Mouse (Mus musculus) 3134 (cell line): ENCODE measurements around the gene Radil.

Experiments
- DNase-seq: peaks from one replicate; pipeline ENCODE4 v3.0.0-alpha.2; 2011; ENCODE audit warnings: low spot score; ENCODE audit not compliant: insufficient read length; ENCODE audit errors: extremely low read depth

The Radil gene

DNA sequence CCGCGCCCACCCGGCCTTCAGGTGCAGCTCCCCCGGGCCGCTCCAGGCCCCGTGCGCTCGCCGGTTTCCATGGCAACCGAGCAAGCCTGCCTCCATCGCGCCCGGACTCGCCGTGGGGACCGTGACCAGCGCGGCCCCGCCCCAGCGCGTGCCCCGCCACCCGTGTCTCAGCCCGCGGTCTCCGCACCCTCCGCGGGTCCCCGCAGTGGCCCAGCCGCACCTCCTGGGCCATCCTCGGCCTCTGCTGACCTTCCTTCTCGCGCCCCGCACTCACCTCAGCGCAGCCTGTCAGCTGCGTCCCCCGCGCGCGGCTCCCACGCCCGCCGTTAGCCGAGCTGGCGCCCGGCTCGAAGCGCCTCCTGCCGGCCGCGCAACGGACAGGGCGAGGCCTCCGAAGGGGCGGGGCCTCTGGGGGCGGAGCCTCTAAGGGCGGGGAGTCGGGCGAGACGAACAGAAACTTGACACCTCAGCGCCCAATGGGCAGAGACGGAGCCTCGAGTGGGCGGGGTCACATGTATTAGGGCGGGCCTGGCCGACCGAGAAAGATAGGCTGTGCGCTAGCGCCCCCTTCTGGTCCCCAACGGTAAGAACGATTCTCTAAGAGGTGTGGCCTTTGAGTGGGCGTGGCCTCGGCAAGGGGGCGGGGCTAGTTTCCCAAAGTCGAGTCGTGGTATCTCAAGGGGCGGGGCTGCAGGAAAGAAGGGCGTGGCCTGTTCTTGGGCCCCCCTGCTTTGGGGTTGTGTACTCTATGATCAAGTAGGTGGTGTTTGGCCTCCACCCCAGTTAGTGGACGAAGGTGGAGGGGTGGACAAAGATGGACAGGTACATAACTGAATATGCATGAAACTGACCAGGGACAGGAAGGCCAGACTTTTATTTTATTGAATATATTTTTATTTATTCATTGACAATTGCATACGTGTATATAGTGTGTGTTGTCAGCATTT, at the start of gene Radil:
TSS of gene Radil (minus strand) at position 393 of the 947 bp plus-strand sequence.
- DNase-seq, result no peak

DNA sequence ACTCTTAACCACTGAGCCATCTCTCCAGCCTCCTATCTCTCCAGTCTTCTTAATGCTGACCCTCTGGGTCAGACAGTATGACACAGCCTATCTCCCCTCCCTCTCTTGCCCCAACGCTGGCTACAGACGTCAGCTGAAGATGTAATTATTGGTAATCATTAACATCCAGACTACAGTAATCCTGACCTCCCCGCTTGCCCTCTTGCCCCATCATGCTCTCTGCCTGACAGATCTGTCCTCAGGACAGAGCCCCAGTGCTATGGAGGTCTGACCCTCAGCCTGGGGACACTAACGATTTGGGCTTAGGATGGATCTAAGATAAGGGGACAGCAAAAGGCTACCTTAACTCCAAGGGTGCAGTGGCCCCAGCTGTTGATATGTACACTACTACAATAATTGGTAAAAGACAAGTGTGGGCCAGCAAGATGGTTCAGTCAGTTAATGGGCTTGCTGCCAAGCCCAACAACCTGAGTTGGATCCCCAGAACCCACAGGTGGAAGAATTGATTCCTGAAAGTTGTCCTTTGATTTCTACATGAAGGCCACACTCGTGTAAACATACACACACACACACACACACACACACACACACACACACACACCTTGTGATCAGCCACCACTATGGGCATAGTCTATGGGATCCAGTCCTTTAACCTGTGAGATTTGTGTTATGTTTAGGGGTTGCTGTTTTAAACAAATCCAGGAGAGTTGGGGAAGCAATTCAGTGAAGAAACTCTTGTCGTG, 46.9 kb upstream of the Radil start:
- DNase-seq, result no peak

DNA sequence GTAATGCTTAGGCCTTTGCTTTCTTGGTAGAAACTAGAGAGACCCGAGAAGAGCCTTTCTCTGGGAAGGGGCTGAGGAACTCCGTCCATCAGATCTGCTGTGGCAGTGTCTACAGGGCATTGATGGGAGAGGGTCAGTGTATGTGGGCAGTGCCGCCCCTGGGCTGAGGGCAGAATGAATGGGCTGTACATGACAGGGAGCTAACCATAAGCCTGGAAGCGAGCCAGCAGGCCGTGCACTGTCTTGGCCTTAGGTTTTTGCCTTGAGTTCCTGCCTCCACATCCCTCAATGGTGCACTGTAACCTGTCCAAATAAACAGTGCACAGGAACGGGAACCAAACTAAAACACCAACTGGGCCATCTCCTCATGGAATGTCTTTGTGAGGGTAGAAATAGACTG, 45.8 kb upstream of the Radil start:
- no peak for DNase-seq

DNA sequence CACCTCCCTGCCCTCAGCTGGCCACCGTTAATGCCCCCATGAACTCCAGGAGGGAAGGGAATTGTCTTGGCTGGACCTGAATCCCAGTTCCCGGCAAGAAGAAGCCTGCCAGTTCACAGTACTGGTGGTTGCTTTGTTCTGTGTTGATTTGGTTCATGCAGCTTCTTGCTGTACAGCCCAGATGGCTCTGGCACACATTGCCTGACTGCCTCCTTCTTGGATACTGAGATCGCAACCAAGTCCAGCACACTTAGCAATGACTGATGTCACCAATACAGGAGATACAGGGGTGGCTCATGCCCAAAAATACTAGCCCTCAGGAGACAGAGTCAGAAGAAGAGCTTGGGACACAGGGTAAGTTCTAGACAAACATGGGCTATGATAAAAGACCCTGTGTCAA, 44.8 kb upstream of the Radil start:
- DNase-seq, result no peak

DNA sequence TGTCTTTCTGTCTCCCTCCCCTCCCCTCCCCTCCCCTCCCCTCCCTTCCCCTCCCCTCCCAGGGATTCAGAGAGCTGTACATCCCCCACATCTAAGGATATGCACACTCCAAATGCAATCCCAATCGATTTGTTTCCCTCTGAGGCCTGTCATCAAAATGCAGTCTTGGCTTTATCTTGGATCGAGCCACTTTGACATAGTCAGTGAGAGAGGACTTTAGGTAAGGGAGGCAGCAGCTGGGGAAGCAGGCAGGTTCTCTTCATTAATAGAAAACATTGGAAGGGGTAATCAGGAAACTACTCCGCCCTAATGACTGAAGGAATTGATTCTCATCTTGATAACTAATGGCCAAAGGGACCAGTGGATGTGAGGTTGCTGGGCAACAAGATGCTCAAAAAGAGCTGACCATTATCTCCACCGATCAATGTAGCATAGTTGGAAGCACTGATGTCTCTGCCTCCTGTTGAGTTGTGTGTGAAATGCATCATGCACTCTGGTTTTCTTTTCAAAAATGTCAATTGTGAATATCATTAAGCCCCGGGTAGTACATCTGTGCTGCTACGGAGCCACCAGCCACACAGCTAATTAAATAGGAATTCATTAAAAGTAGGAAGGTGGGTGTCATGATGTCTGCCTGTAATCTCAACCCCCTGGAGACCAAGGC, 40.2 kb upstream of the Radil start:
- no peak for DNase-seq

DNA sequence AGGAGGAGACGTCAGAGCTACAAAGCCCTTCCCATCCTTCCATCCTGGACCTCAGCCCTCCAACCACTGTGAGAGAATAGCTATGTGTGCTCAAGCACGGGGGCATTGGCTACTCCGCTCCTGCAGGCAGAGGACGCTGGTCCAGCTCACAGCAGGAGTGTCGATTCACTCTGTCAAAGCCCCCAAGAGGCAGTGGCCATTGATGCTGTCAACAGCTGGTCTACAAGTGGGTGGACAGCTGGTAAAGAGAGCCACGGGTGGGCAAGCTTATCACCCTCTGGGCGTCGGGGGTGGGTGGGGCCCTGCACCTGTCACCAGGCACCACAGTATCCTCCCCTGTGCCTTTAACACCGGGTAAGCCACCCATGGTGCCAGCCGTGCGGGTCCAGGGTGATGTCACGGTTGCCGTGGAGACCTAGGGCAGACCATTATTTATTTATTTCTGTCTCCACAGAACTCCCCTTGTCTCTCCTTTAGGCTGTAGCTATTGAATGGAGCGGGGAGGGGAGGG, 32.8 kb upstream of the Radil start:
- no peak for DNase-seq

DNA sequence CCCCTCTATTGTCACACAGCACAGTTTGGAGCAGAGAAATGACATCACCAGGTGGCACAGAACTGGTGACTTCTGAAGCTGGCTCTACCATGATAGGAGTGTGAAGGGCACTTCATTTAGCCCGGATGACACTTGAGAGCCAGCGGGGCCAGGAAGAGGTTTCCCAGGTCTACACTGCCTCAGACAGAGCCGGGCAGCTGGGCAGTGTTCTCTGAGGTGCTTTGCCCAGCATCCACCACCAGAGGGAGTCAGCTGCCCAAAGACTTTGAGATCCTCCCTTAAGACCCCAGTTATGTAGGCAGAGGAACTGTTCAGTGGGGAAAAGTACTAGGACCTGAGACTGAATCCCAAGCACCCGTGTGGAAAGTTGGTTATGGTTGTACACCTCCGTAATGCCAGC, 30.6 kb upstream of the Radil start:
- peak; percentile 23 for DNase-seq

DNA sequence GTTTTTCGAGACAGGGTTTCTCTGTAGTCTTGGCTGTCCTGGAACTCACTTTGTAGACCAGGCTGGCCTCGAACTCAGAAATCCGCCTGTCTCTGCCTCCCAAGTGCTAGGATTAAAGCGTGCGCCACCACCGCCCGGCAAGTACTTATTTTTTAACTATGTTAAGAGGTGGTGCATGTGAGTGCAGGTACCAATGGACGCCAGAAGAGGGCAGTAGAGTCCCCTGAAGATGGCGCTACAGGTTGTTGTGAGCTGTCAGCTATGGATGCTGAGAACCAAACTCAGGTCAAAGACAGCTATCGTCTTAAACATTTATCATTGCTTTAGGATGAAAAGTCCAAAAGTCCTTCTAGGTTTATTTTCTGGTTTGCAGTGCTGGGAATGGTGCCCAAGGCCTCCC, 27.3 kb upstream of the Radil start:
- DNase-seq, result no peak

DNA sequence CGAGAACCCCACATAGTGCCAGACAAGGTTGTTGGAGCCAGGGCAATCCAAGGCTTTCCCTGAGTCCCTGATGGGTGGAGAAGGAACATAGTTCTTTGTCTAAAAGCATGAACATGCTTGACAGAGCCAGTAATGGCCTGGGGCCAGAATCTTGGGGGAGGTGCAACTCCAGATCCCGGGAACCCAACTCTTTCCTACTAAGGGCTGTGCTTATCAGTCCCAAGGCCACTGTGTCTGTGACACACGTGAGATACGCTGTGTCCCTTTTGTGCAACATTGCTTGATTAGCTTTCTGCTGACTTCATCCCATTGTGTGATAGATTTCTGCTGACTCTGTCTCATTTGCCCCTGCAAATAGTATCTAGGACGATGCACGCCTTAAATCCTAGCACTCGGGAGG, 25.9 kb upstream of the Radil start:
- DNase-seq, result no peak

DNA sequence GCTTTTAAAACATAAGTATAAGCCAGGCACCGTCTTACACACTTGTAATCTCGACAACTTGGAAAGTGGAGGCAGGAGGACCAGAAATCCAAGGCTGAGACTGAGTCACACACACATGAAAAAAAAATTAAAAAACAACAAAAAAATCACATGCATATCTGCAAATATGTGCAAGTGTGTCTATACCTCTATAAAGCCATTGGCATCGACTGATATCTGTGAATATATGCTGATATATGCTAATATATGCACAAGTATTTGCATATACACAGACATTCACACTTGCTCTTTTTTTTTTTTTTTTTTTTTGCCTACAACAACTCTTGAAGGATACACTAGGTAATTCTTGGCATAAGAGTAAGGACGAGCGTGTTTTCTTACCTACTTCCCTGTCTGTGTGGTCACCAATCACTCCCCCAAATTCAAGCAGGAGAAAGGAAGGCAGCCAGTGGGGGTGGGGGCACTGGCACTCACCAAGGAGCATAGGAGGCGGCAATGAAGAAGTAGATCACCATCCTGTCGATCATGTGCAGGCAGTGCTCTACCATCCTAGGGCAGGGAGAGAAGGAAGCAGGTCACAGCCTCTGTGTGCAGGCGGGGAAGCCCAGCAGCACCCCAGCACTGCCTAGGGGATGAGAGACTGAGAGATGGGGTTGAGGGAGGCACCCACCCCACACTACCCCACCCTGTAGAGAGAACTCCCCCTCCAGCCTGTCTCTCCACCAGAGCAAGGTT, 23.6 kb upstream of the Radil start:
- no peak for DNase-seq

DNA sequence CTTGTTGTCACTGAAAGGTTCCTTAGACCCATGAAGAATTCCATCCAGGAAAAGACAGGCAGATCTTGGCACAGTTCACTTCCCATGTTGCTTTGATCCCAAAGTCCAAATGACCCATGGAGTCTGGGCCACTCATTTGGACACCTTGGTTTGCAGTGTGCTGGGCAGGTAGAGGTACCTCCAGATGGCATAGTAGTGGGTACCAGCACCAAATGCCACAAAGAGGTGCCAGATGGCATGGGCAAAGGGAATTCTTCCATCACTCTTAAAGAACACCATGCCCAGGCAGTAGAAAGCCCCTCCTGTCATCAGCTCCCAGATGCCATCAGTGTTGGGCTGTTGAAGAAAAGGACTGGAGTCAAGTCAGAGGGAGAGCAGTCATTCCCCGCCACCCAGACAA, 13.7 kb upstream of the Radil start:
- DNase-seq, result no peak

DNA sequence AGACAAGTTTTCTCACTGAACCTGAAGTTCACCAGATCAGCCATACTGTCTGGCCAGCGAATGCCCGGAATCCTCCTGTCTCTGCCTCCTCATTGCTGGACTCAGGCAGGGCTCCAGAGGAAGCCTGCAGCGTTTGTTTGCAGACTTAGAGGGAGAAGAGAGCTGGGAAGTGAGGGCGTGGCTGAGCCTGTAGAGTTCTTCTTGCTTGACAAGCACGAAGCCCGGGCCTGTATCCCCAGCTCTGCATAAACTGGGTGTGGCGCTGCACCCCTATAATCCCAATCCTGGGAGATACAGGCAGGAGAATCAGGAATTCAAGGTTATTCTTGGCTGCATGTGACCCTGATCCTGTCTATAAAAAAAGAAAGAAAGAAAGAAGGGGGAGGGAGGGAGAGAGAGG, 9.4 kb upstream of the Radil start:
- no peak for DNase-seq

DNA sequence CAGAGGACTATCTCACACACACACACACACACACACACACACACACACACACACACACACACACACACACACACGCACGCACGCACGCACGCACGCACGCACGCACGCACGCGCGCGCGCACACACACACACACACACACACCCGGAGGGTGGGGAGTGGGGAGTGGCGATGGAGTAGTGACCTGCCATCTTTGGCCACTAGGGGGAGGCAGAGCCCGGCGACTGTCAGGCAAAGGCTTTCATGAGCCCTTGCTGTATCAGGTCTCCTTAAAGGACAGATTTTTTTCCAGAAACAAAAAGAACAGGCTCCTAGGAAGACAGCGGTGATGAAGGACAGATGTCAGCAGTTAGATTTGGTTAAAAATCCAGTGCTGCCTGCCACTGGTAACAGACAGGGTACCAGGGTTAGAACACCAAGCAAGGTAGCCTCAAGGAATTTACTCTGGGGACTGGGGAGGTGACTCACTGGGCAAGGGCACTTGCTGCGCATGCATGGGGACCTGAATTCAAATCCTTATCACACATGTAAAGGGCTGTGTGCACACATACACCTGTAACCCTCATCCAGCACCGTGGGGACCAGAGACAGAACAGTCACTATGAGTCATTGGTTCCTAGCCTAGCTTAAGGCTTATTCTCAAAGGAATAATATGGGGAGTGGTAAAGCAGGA, 6.6 kb upstream of the Radil start:
- peak; percentile 82 for DNase-seq

DNA sequence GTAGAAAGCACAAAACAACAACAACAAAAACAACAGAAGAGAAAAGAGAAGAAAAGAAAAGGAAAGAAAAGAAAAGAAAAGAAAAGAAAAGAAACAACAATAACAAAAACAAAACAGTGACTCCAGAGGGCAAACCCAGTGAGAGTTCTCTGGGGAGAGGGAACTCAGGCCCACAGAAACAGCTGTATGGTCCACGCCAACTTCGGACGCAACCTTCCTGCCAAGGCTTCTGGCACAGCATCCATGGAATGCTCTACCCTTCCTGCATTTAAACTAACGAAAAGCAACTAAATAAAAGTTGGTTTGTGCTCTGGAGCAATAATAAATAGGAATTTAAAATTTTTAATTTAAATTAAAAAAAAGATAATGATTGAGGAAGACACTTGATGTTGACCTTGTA, 5.8 kb upstream of the Radil start:
- no peak for DNase-seq

DNA sequence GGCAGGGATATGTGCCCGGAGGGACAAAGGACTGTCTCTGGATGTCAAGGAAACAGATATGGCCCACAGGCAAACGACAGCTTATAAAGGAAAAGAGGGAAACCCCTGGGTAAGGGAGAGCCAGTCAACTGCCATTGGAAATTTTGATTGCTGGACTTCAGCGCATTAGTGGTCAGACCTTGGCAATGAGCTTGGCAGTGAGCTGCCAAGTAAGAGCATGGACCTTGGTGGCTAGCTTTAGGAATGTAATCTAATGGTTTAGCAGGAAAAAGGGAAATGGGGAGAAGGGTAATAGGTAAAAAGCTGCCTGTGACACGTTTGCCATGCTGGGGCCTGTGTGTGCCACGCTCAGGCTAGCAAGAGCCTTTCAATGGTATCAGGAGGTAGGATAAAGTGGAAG, 5.0 kb upstream of the Radil start:
- no peak for DNase-seq

DNA sequence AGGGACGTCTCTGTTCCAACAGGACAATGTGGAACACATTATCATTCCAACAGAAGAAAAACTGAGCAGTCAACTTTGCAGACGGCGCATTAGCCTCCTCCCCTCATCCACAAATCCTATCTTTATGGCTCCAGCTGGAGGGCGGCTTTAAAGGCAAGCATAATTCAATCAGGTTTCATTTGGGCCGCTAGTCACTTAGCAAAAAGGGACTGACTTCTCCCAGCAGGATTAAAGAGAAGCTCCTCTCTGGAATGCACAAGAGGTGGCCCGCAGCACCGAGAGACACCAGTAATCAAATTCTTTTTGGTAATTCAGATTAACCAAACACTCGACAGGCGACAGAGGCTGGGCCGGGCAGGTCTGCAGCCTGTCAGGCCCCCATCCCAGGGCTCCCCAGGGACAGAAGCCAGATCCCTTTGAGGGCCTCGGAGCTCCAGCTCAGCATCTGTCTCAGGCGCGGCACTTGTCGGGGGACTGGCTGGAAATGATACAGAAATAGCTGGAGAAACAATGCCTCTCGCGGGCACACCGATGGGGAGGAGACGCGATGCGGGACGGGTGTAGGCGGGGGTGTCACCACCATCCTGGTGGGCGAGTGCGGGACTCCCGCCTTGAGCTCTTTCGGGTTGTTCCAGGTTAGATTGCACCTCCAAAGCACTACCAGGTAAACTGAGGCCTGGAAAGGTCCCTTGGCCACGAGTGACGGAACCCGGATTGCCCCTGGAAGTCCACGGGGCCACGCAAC, 765 bp downstream of the Radil start:
- DNase-seq, result no peak

DNA sequence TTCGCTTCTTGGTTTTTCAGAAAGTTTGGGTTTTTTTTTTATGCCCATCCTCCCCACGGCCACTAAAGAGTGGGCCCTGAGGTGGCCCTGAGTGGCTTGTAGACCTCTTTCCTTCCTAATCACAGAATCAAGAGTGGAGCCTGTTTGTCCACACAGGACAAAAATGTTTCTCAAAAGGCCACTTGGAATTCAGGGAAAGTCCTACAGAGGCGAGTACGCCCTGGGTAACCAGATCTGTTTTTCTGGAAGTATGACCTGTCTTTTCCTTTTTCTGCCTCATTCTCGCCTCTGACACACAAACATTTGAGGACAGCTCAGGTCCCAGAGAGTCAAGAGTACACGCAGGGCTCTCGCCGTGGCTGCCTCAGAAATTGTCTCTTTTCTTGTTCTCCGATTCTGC, 1.5 kb downstream of the Radil start:
- DNase-seq, result no peak

DNA sequence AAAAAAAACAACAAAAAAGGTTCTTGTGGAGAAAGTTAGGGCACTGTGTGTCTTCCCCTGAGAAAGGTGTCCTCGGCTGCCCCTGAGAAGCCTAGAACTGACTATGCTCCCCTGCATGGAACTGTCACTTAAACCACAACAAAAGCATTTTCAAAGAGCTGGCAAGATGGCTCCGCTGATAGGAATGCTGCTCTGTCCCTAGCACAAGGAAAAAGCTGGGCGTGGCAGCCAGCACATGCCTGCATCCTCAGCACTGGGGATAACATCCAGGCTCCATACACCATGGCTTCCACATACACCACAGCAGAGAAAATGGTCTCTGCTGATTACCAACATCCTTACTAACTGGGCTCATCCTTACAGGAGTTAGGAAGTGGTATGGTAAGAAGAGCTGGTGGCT, 3.8 kb downstream of the Radil start:
- DNase-seq, result no peak

DNA sequence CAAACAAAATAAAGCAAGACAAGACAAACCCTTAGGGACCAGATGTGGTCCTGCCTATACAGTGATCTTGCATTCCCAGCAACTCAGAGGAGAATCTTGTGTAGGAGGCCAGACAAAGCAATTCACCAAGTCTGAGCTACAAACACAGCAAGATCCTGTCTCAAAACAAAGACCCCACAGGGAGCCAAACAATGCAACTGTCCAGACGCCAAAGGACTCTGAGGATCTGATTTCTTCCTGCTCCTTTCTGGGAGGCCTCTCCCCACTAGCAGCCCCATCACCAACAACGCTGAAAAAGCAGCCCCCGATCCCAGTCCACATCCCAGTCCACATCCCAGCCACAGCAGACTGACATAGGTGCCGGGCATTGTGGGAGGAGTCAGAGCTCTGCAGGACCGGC, 4.6 kb downstream of the Radil start:
- no peak for DNase-seq
